Mouse (Mus musculus): ENCODE measurements around the gene Dapk3.

DNA sequence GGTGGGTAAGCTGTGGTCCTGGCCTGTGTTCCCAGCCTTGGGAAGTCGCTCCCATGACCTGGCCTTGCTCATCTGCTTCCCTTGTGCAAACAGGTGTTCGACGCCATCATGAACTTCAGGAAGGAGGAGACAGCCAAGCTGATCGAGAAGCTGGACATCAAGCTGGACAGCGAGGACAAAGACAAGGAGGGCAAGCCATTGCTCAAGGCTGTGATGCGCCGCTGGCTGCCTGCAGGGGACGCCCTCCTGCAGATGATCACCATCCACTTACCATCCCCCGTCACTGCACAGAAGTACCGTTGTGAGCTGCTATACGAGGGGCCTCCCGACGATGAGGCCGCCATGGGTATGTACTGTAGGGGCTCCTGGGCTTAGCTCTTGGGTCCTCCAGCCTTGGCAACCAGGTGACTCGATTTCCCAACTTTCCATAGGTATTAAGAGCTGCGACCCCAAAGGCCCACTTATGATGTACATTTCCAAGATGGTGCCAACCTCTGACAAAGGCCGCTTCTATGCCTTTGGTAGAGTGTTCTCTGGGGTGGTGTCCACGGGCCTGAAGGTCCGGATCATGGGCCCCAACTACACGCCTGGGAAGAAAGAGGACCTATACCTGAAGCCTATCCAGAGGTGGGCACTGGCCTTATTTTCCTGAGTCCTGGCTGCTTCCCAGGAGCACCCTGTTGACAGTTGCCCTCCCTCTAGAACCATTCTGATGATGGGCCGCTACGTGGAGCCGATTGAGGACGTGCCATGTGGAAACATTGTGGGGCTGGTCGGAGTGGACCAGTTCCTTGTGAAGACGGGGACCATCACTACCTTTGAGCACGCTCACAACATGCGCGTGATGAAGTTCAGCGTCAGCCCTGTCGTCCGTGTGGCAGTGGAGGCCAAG lies 3.1 kb upstream of the Dapk3 start:
- no peak for TF ChIP-seq POLR2A (IDR thresholded peaks at IDR 0.05; ENCODE audit: insufficient read depth, low read length)
- no peak for TF ChIP-seq CTCF (IDR thresholded peaks at IDR 0.05; ENCODE audit: low read depth, low read length)

Data from ES-Bruce4 (cell line).